In genomic region chr7:24776918-24777317, GRCm38 (mm10) we compare ENCODE assay signal across 10 mouse cellular contexts. TPM values are rescaled to one million over a fixed set of nuclear protein-coding genes. Genes with fewer than 3 reads are reported as not detected.
"Had no signal": no experiment of that assay in that cellular context is flagged by ENCODE, and none has a peak within 500 bp of the region (broad histone marks: within the 10 kb centered on the region; RNA-seq: fewer than 3 reads in every experiment).

Ceacam10 (plus strand) TSS chr7:24777206.

RNA-seq across cellular contexts. Expression of gene Ceacam10, which starts in this region (rescaled TPM):
- total RNA-seq: layer of hippocampus, adult 18-20 months; layer of hippocampus, postnatal 36 days; left cerebral cortex, adult 8-10 months; left cerebral cortex, postnatal 25 days had no signal
- polyA plus RNA-seq: kidney, adult 2 months; kidney, embryonic 15.5 days; lung, embryonic 15.5 days; midbrain, embryonic 10.5 days; midbrain, embryonic 14.5 days; neural tube, embryonic 12.5 days had no signal
